Mouse (Mus musculus) kidney, postnatal 36 days (tissue): ENCODE measurements around the gene Erp29.
A peak's percentile ranks its signal among the peaks of the same experiment; 100 is the strongest.
"Not testable (repeated sequence)": the region's sequence is repeated elsewhere in the genome, so short reads cannot be mapped to it uniquely, and the experiment has no call there.

Experiments
- DNase-seq, 2 experiments: peaks; one replicate each; pipeline ENCODE4 v3.0.0; 2021 to 2022; ENCODE audit warnings: mixed read lengths in 2 of 2

Erp29 gene

GRCm38 (mm10) chr5:121452026-121452869 is at the start of gene Erp29:
Erp29 (minus strand) TSS chr5:121452506.
- DNase-seq: peak; percentile 97 to 98

GRCm38 (mm10) chr5:121501424-121501996 is 49.2 kb upstream of the Erp29 start:
- DNase-seq: not testable (repeated sequence)

- DNase-seq: no peak
These were observed 48.4 kb upstream of the Erp29 start for GRCm38 (mm10) chr5:121500719-121501118.

GRCm38 (mm10) chr5:121493305-121493704 is 41.0 kb upstream of the Erp29 start:
- DNase-seq: no peak

GRCm38 (mm10) chr5:121484801-121485200 is 32.5 kb upstream of the Erp29 start:
- DNase-seq: no peak

GRCm38 (mm10) chr5:121477680-121478079 is 25.4 kb upstream of the Erp29 start:
- peak; percentile 52 to 69 for DNase-seq

GRCm38 (mm10) chr5:121476040-121476439 is 23.7 kb upstream of the Erp29 start:
- no peak for DNase-seq

- peak; percentile 29 to 50 for DNase-seq
These were observed 22.3 kb upstream of the Erp29 start for GRCm38 (mm10) chr5:121474610-121475009.

GRCm38 (mm10) chr5:121472411-121472810 is 20.1 kb upstream of the Erp29 start:
- no peak for DNase-seq

- DNase-seq: no peak
These were observed 17.3 kb upstream of the Erp29 start for GRCm38 (mm10) chr5:121469566-121469965.

GRCm38 (mm10) chr5:121463601-121464250 is 11.4 kb upstream of the Erp29 start:
- DNase-seq: peak; percentile 21 to 32

- peak; percentile 78 to 86 for DNase-seq
These were observed 10.7 kb upstream of the Erp29 start for GRCm38 (mm10) chr5:121462967-121463366.

GRCm38 (mm10) chr5:121462171-121462502 is 9.8 kb upstream of the Erp29 start:
- no peak for DNase-seq

- DNase-seq: no peak
These were observed 9.2 kb upstream of the Erp29 start for GRCm38 (mm10) chr5:121461339-121462170.

- no peak for DNase-seq
These were observed 3.4 kb upstream of the Erp29 start for GRCm38 (mm10) chr5:121455510-121456265.

- peak in 1 of 2 experiments; percentile 20 for DNase-seq
These were observed 2.1 kb upstream of the Erp29 start for GRCm38 (mm10) chr5:121454503-121454782.

GRCm38 (mm10) chr5:121453743-121454502 is 1.6 kb upstream of the Erp29 start:
- no peak for DNase-seq

GRCm38 (mm10) chr5:121452906-121453305 is 600 bp upstream of the Erp29 start:
- DNase-seq: no peak

GRCm38 (mm10) chr5:121451644-121452025 is 671 bp downstream of the Erp29 start, which contains the start of gene Tmem116:
Tmem116 (plus strand) TSS chr5:121451893.
- peak; percentile 35 to 67 for DNase-seq

GRCm38 (mm10) chr5:121451203-121451602 is 1.1 kb downstream of the Erp29 start:
- peak in 1 of 2 experiments; percentile 22 for DNase-seq

- DNase-seq: peak; percentile 62 to 74
These were observed 1.8 kb downstream of the Erp29 start for GRCm38 (mm10) chr5:121450476-121450875.
